Mouse (Mus musculus) embryo, embryonic 9.5 days (tissue): ENCODE measurements at regions not wholly inside any gene's neighbourhood (a gene's known extent, or its start where the extent isn't known, plus 50 kb on each side); places are given as distances from the start of the nearest gene placed in this dataset.

ENCODE experiments used
- DNase-seq: peaks from one replicate; pipeline ENCODE4 v3.0.0-alpha.2; 2017; ENCODE audit errors: extremely low spot score

GRCm38 (mm10) chr7:75398904-75399724 lies 56.2 kb upstream of the Akap13 start:
- peak; percentile 65 for DNase-seq

- no peak for DNase-seq
Measured at GRCm38 (mm10) chr7:75400471-75400870, 54.9 kb upstream of the Akap13 start.

DNA sequence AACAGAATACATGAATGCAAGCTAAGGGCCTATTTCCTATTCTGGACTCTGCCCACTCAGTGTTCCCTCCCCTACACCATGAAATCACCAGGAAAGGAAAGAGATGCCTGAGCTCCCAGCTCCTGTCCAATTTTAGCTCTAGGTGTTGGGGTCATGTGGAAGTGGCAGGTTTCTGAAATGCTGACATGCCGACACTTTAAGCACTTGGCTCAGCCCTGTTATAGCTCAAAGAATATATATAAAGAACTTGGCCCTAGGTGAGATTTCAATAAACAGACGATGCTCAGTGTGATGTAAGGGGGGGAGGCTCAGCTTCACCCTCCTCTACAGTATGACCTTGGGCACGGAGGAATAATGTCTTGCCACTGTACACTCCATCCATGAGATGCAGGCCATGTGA lies 50.4 kb upstream of the Akap13 start:
- no peak for DNase-seq
